ENCODE assay signal across 1 mouse cellular context in genomic region chr11:54807669-54808068, GRCm38 (mm10).
TF ChIP-seq lines count a peak whose summit lies in the region.

No protein-coding gene starts in this region.

TF ChIP-seq in CH12.LX, 34 proteins besides CTCF, POLR2A, EP300 and RAD21 (continued from another document):
- TF ChIP-seq KAT2A (IDR thresholded peaks at IDR 0.05; ENCODE audit: insufficient replicate concordance, low read length): no peak
